Mouse (Mus musculus): ENCODE data around the gene Ccpg1os.

The Ccpg1os gene

GRCm38 (mm10) chr9:72985250-72986220 is at the start of gene Ccpg1os, which contains the start of gene Ccpg1:
Gene Ccpg1os (minus strand): TSS chr9:72985382.
Gene Ccpg1 (plus strand): TSS chr9:72985429.
- DNase-seq (ENCODE audit: low read depth, low spot score): peak; percentile 99

GRCm38 (mm10) chr9:73033406-73033805 is 48.2 kb upstream of the Ccpg1os start:
- no peak for DNase-seq (ENCODE audit: low read depth, low spot score)

GRCm38 (mm10) chr9:73031421-73031820 is 46.2 kb upstream of the Ccpg1os start:
- no peak for DNase-seq (ENCODE audit: low read depth, low spot score)

- DNase-seq (ENCODE audit: low read depth, low spot score): no peak
Observed at GRCm38 (mm10) chr9:73030443-73030842, 45.3 kb upstream of the Ccpg1os start.

- no peak for DNase-seq (ENCODE audit: low read depth, low spot score)
Observed at GRCm38 (mm10) chr9:73025818-73026636, 40.8 kb upstream of the Ccpg1os start.

GRCm38 (mm10) chr9:73020566-73021097 is 35.5 kb upstream of the Ccpg1os start:
- no peak for DNase-seq (ENCODE audit: low read depth, low spot score)

- no peak for DNase-seq (ENCODE audit: low read depth, low spot score)
Observed at GRCm38 (mm10) chr9:73019841-73020240, 34.7 kb upstream of the Ccpg1os start.

GRCm38 (mm10) chr9:73014724-73015123 is 29.5 kb upstream of the Ccpg1os start:
- DNase-seq (ENCODE audit: low read depth, low spot score): no peak

GRCm38 (mm10) chr9:73012629-73013028 is 27.4 kb upstream of the Ccpg1os start:
- DNase-seq (ENCODE audit: low read depth, low spot score): no peak

GRCm38 (mm10) chr9:73008384-73008783 is 23.2 kb upstream of the Ccpg1os start:
- DNase-seq (ENCODE audit: low read depth, low spot score): no peak

- DNase-seq (ENCODE audit: low read depth, low spot score): peak; percentile 14
Observed at GRCm38 (mm10) chr9:73006175-73006574, 21.0 kb upstream of the Ccpg1os start.

- no peak for DNase-seq (ENCODE audit: low read depth, low spot score)
Observed at GRCm38 (mm10) chr9:73005106-73005505, 19.9 kb upstream of the Ccpg1os start.

- DNase-seq (ENCODE audit: low read depth, low spot score): no peak
Observed at GRCm38 (mm10) chr9:73004076-73004475, 18.9 kb upstream of the Ccpg1os start.

GRCm38 (mm10) chr9:73002177-73002576 is 17.0 kb upstream of the Ccpg1os start:
- no peak for DNase-seq (ENCODE audit: low read depth, low spot score)

- DNase-seq (ENCODE audit: low read depth, low spot score): no peak
Observed at GRCm38 (mm10) chr9:73001314-73002011, 16.3 kb upstream of the Ccpg1os start.

- no peak for DNase-seq (ENCODE audit: low read depth, low spot score)
Observed at GRCm38 (mm10) chr9:73000487-73000886, 15.3 kb upstream of the Ccpg1os start.

GRCm38 (mm10) chr9:72996806-72997205 is 11.6 kb upstream of the Ccpg1os start:
- DNase-seq (ENCODE audit: low read depth, low spot score): no peak

GRCm38 (mm10) chr9:72996167-72996566 is 11.0 kb upstream of the Ccpg1os start:
- DNase-seq (ENCODE audit: low read depth, low spot score): no peak

- no peak for DNase-seq (ENCODE audit: low read depth, low spot score)
Observed at GRCm38 (mm10) chr9:72992576-72992975, 7.4 kb upstream of the Ccpg1os start.

GRCm38 (mm10) chr9:72991420-72991819 is 6.2 kb upstream of the Ccpg1os start:
- DNase-seq (ENCODE audit: low read depth, low spot score): no peak

- no peak for DNase-seq (ENCODE audit: low read depth, low spot score)
Observed at GRCm38 (mm10) chr9:72988706-72989105, 3.5 kb upstream of the Ccpg1os start.

Measured in CD4-positive helper T cell, adult 2 months (primary cell).